Mouse (Mus musculus) forebrain, embryonic 13.5 days (tissue): ENCODE measurements at regions not wholly inside any gene's neighbourhood (a gene's known extent, or its start where the extent isn't known, plus 50 kb on each side); places are given as distances from the start of the nearest gene placed in this dataset.

Experiments used
- ATAC-seq: fragments of 200-750 bp; cut with Nextera tagmentation; 2 replicates; pipeline ENCODE4 v1.8.0; 2017
- H3K27ac ChIP-seq: fragments of 300-500 bp; sonication (generic); 2 replicates; pipeline ENCODE4 v1.5.1; 2015; ENCODE audit warnings: inconsistent platforms, mild to moderate bottlenecking, moderate library complexity
- H3K27me3 ChIP-seq: fragments of 300-500 bp; sonication (generic); 2 replicates; pipeline ENCODE4 v1.6.1; 2015; ENCODE audit warnings: mild to moderate bottlenecking, inconsistent platforms
- H3K36me3 ChIP-seq: fragments of 300-500 bp; sonication (generic); 2 replicates; pipeline ENCODE4 v1.6.1; 2015; ENCODE audit warnings: mild to moderate bottlenecking, inconsistent platforms; ENCODE audit not compliant: poor library complexity, severe bottlenecking
- H3K4me1 ChIP-seq: fragments of 300-500 bp; sonication (generic); 2 replicates; pipeline ENCODE4 v1.6.1; 2015; ENCODE audit warnings: inconsistent platforms
- H3K4me2 ChIP-seq: fragments of 300-500 bp; sonication (generic); 2 replicates; pipeline ENCODE4 v1.6.1; 2015; ENCODE audit warnings: inconsistent platforms, mild to moderate bottlenecking, moderate library complexity
- H3K4me3 ChIP-seq: fragments of 300-500 bp; sonication (generic); 2 replicates; pipeline ENCODE4 v1.5.1; 2015; ENCODE audit warnings: mild to moderate bottlenecking, inconsistent platforms
- H3K9ac ChIP-seq: fragments of 300-500 bp; sonication (generic); 2 replicates; pipeline ENCODE4 v1.6.1; 2015; ENCODE audit warnings: mild to moderate bottlenecking, inconsistent platforms
- H3K9me3 ChIP-seq: fragments of 300-500 bp; sonication (generic); replicated peaks from 2 replicates; pipeline ENCODE4 v1.6.1; 2016; ENCODE audit warnings: inconsistent platforms
- WGBS: fragments of 180-500 bp; shearing (Covaris S2); methylation state at CpG from one replicate; pipeline ENCODE4 v1.1.7; 2015; 5-methylcytosine and 5-hydroxymethylcytosine counted together

DNA sequence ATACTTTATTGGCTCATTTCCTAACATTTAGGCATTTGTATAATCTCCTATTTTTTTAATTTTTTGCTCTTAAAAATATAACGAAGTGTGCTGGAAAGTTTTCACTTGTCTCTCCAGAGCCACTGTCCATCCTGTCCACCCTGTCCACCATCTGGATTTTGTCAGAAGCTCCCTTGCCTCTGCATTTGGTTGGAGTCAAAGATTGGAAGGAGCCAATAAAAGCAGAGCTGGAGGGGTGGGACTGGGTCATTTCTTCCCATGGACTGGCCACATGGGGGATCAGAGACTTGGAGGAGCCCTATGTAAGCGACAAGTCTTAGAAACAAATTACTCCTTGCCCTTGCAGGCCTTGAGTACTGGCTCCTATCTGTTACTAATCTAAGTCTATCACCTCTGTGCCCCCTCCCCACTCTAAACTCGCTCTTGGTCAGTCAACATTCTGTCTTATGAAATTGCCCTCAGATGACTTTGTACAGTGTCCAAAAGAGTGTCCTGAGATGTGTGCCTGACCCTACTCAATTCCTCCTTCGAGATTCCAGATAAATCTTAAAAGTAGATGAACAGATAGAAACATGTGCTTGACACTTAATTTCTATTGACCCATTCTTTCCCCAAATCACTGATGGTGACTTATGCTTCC, 303.3 kb downstream of the Nuak1 start:
- no peaks in the 10 kb centered on the region for H3K4me1 ChIP-seq
- no peaks in the 10 kb centered on the region for H3K36me3 ChIP-seq
- no peak overlapping the region for H3K4me2 ChIP-seq
- ATAC-seq = no peak
- H3K27ac ChIP-seq = no peak overlapping the region
- no peaks in the 10 kb centered on the region for H3K27me3 ChIP-seq
- H3K9me3 ChIP-seq = no peaks in the 10 kb centered on the region
- WGBS = 84% methylated on average over 4 of the region's 4 CpGs
- H3K9ac ChIP-seq = no peak overlapping the region
- no peak overlapping the region for H3K4me3 ChIP-seq

DNA sequence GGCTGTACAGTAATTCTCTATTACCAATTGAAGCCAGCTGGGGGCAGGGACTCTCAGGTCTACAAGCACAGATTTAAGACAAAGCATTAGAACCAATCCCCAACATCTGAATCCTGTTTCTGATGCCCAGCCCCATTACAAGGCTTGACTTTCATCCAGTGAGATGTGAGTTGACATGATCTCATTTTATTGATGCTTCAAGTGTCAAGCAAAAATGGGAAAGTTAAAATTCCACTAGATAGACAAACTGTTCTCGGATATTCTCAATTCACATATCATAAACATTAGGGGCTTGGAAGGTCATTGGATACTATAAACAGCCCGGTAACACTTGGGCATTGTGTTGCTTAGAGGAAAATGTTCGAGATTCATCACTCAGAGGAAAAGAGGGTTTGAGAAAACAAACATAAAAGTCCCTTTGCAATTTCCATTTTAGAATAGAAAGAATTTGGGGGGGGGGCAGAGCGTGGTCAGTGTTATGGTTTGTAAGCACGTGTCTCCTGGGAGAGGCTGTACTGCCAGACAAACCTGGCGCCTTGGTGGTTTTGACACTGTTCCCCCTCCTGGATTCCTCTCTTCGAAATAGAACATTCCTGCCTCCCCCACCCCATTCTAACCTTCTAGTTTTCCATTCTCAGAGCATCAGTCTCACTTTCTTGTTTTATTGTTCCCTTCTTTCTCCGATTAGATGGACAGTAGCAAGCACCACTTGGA, 297.5 kb downstream of the Nuak1 start:
- no peak overlapping the region for H3K4me2 ChIP-seq
- H3K9me3 ChIP-seq = no peaks in the 10 kb centered on the region
- H3K4me3 ChIP-seq = no peak overlapping the region
- no peaks in the 10 kb centered on the region for H3K27me3 ChIP-seq
- H3K9ac ChIP-seq = no peak overlapping the region
- no peak for ATAC-seq
- H3K36me3 ChIP-seq = no peaks in the 10 kb centered on the region
- 84% methylated on average over 8 of the region's 8 CpGs for WGBS
- no peaks in the 10 kb centered on the region for H3K4me1 ChIP-seq
- no peak overlapping the region for H3K27ac ChIP-seq

DNA sequence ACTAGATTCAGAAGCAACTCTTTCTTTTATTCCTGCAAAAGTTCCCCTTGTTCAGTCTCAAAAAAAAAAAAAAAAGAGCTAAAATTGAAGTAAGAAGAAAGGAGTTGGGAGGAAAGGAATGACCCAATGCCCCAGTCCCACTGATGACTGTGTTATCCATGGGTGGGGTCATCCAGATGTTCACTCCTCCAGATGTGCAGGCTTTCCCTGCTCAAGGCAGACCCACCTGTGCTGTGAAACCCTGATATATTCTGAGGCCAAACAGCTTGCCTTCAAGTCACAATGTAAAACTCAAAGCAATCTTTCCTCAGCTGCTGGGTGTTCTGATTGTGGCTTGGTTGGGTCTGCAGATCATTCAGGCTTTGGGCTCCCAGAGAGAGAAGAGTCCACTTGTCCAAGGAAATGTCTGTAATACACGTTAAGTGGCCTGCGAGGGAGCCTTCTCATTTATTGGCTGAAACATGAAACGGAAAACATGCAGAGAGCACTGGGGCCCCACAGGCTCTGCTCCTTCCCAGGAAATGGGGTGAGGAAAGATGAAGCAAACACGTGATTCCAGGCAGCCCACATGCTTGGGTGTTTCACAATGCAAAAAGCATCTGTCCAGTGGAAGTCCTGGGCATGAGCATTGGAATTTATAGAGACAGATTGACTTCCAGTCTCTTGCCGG, 296.6 kb downstream of the Nuak1 start:
- no peak overlapping the region for H3K4me2 ChIP-seq
- no peak for ATAC-seq
- no peaks in the 10 kb centered on the region for H3K4me1 ChIP-seq
- no peak overlapping the region for H3K27ac ChIP-seq
- no peak overlapping the region for H3K4me3 ChIP-seq
- H3K27me3 ChIP-seq = no peaks in the 10 kb centered on the region
- H3K9me3 ChIP-seq = no peaks in the 10 kb centered on the region
- 72% methylated on average over 5 of the region's 5 CpGs for WGBS
- H3K36me3 ChIP-seq = no peaks in the 10 kb centered on the region
- no peak overlapping the region for H3K9ac ChIP-seq

DNA sequence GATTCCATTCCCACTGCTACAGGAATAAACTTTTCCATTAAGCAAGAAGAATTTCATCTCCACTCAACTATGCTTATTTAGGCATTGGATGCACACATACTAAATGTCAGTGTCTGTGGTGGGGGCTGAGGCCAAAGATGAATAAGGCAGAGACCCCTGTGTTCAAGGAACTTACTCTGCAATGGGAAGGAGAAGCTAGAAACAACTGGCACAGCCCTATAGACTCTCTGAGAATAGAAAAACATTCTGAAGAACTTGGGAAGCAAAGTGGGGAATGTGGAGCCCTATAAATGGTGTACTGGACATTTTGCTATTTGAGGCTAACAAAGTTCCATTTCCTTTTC, 296.1 kb downstream of the Nuak1 start:
- Histone ChIP-seq H3K9ac (no peak overlapping the region), H3K27ac (no peak overlapping the region), H3K9me3 (no peaks in the 10 kb centered on the region), H3K36me3 (no peaks in the 10 kb centered on the region), H3K27me3 (no peaks in the 10 kb centered on the region), H3K4me2 (no peak overlapping the region), H3K4me3 (no peak overlapping the region), H3K4me1 (no peaks in the 10 kb centered on the region)
- no peak for ATAC-seq

DNA sequence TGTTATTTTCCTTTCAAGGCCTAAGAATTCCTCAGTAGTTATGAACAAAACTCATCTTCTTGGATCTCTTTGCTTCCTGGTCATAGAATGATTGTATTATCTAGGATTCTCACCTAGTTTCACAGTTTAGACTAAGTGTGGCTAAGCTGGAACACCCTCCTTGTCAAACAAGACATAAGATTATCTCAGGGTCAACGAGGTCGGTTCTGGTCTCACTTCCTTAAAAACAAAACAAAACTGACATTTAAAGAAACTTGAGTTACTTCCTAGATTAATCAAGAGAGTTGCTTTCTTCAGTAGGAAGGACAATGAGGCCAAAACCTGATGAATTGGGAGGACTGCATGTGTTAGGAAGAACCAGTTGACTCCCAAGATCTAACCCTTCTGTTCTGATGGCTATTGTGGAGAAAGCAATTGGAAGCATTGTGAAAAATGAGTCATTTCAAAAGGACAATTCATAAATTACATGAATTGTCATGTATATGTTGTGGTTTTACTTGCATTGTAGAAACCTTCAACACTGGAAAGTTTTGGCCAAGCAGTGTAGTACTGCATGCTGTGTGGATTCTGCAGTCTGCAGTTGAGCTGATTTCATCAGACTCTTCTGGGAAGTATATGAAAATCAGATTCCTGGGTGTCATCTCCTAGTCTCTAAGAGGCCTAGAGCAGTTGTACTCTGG, 293.0 kb downstream of the Nuak1 start:
- Histone ChIP-seq H3K27me3 (no peaks in the 10 kb centered on the region), H3K27ac (no peak overlapping the region), H3K9me3 (no peaks in the 10 kb centered on the region), H3K4me1 (no peaks in the 10 kb centered on the region), H3K36me3 (no peaks in the 10 kb centered on the region), H3K9ac (no peak overlapping the region), H3K4me2 (no peak overlapping the region), H3K4me3 (no peak overlapping the region)
- no peak for ATAC-seq
- 93% methylated on average over 2 of the region's 2 CpGs for WGBS

DNA sequence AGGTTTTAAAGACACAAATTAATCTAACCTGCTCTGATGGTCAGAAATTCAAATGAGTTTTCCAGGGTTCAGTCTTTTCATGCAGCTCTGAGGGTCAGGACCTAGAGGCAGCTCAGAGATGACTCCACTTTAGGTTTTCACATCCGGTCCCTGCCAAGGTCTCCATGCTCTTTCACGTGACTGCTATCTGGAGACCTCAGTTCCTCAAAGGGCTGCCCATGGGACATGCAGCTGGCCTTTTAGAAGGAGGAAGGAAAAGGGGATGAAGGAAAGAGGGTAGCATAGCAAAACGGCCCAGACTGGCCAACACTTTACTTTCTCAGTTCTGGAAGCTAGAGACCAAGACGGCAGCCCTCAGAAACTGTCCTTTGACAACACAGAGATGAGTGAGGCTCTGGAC, 276.6 kb downstream of the Nuak1 start:
- no peak for ATAC-seq
- no peaks in the 10 kb centered on the region for H3K36me3 ChIP-seq
- H3K27ac ChIP-seq = no peak overlapping the region
- H3K9ac ChIP-seq = no peak overlapping the region
- no peaks in the 10 kb centered on the region for H3K27me3 ChIP-seq
- H3K4me3 ChIP-seq = no peak overlapping the region
- H3K9me3 ChIP-seq = no peaks in the 10 kb centered on the region
- WGBS = 87% methylated on average over 4 of the region's 4 CpGs
- no peaks in the 10 kb centered on the region for H3K4me1 ChIP-seq
- H3K4me2 ChIP-seq = no peak overlapping the region

DNA sequence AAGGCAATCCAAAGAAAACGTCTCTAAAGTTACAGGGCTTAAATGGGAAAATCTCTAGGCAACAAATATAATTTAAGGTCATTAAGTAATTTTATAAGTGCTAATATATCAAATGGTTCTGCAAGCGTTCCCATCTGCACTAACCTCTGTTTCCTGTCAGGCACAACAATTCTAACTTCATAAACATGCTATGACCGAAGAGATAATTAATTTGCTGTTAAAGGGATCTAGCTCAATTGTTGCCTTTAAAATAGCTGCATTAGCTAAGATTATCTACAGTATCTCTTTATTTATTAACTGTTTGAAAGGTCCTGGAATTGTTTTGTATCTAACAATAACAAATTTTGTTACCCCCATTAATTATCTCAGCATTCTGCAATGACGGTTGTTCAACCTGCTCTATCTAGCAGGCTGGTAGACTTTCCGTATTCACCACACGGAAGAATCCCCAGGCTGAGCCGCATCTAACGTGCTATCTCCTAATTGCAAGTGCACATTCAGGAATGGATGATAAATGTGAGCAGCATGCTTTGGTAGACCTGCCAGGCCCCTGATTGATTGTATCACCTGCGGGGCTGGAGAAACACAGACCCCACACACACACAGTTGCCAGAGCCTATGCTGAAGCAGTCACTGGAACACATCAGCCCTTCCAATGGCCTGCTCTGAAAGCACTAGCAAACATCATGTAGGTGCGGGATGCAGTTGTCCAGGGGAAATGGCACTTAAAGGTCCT, 274.4 kb downstream of the Nuak1 start:
- 83% methylated on average over 10 of the region's 10 CpGs for WGBS
- Histone ChIP-seq H3K27ac (no peak overlapping the region), H3K4me3 (no peak overlapping the region), H3K27me3 (no peaks in the 10 kb centered on the region), H3K4me2 (no peak overlapping the region), H3K9ac (no peak overlapping the region), H3K36me3 (no peaks in the 10 kb centered on the region), H3K9me3 (no peaks in the 10 kb centered on the region), H3K4me1 (no peaks in the 10 kb centered on the region)
- peak; percentile 13; the same call in 1 of the 2 replicates for ATAC-seq

DNA sequence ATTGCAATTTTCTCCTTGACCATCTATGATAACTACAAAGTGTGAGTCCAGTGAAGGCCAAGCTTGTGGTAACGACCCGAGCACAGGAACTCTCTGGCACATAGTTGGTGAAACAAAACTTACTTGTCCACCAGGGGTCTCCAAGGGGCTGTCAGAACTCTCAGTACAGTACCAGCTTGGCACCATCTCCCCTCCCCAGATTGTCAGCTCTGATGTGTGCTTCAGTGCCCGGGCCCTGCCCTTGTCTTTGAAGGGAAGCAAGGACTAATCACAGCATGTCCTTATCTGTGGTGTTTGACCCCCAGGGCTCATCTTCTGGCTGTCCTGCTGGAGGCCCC, 273.9 kb downstream of the Nuak1 start:
- Histone ChIP-seq H3K27ac (no peak overlapping the region), H3K9ac (no peak overlapping the region), H3K27me3 (no peaks in the 10 kb centered on the region), H3K9me3 (no peaks in the 10 kb centered on the region), H3K4me3 (no peak overlapping the region), H3K36me3 (no peaks in the 10 kb centered on the region), H3K4me1 (no peaks in the 10 kb centered on the region), H3K4me2 (no peak overlapping the region)
- peak; percentile 71 for ATAC-seq
- WGBS = 62% methylated on average over 3 of the region's 3 CpGs

DNA sequence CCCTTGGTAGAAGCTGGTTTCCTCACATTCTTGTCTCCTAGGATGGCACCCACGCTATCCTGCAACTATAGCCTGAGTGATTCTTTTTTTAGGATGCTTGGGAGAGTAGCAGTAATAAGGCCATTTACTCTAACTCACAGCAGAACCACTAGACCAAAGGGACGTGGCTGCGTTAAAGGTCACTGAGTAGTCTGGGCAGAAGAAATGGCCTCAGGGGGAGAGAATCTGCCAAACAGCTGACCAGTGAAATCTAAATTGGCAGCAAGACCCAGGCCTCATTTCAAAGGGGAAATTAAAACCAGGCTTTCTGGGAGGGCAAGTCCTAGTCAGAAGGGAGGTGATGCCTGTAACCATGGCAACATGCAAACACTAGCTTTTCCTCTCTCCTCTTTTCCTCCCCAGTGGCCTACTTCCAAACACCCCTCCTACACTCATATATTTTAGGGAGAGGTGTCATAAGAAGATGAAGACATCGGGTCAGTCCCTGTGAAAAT, 267.5 kb downstream of the Nuak1 start:
- no peak for ATAC-seq
- H3K4me2 ChIP-seq = no peak overlapping the region
- H3K4me1 ChIP-seq = 0 out of 2 replicates have a peak, but pooled peaks cover 3% of the 10 kb centered on the region
- no peaks in the 10 kb centered on the region for H3K36me3 ChIP-seq
- no peaks in the 10 kb centered on the region for H3K27me3 ChIP-seq
- H3K27ac ChIP-seq = no peak overlapping the region
- 72% methylated on average over 4 of the region's 4 CpGs for WGBS
- no peak overlapping the region for H3K9ac ChIP-seq
- H3K4me3 ChIP-seq = no peak overlapping the region
- no peaks in the 10 kb centered on the region for H3K9me3 ChIP-seq

DNA sequence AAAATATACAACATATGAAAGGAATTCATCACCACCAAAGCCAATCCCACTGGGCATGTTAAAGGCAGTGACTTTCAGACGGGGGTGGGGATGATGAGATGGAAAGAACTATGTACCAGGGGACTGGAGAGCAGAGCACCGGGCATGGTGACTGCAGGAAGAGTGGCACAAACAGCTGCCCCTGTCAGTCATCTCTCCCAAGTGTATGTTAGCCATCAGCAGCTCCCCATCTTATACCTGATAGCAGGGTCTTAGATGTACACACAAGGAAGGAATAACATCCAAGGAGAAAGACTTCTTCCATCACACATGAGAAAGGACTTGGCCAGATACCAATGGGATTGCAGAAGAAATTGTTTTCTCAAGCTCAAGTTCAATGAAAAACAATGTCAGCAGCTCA, 257.2 kb downstream of the Nuak1 start:
- 0 out of 2 replicates have a peak, but pooled peaks cover 3% of the 10 kb centered on the region for H3K9me3 ChIP-seq
- H3K4me1 ChIP-seq = no peaks in the 10 kb centered on the region
- no peaks in the 10 kb centered on the region for H3K36me3 ChIP-seq
- H3K9ac ChIP-seq = no peak overlapping the region
- no peak overlapping the region for H3K27ac ChIP-seq
- WGBS = 78% methylated on average over 2 of the region's 2 CpGs
- ATAC-seq = no peak
- H3K4me2 ChIP-seq = no peak overlapping the region
- H3K27me3 ChIP-seq = no peaks in the 10 kb centered on the region
- H3K4me3 ChIP-seq = no peak overlapping the region

DNA sequence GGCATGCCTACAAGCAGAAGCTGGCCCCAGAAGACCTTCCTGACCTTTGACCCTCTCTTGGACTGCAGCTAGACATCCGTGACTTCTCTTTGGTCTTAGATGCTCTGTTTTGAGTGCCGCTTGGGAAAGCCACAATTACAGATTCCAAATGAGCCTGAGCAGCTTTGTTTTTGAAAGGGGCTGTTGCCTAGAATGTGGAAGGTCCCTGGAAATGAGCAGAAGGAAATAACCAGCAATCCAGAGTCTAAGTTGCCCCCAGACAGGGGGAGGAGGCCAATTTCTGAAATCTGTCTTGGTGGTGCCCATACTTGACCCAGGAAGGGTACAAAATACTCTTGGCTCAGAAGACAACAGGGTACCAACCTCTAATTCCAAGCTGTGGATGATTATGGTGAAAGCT, 253.9 kb downstream of the Nuak1 start:
- H3K4me2 ChIP-seq = no peak overlapping the region
- H3K9me3 ChIP-seq = 0 out of 2 replicates have a peak, but pooled peaks cover 3% of the 10 kb centered on the region
- no peaks in the 10 kb centered on the region for H3K36me3 ChIP-seq
- H3K4me3 ChIP-seq = no peak overlapping the region
- WGBS = 77% methylated on average over 2 of the region's 2 CpGs
- H3K4me1 ChIP-seq = no peaks in the 10 kb centered on the region
- no peak for ATAC-seq
- no peak overlapping the region for H3K9ac ChIP-seq
- no peaks in the 10 kb centered on the region for H3K27me3 ChIP-seq
- no peak overlapping the region for H3K27ac ChIP-seq

DNA sequence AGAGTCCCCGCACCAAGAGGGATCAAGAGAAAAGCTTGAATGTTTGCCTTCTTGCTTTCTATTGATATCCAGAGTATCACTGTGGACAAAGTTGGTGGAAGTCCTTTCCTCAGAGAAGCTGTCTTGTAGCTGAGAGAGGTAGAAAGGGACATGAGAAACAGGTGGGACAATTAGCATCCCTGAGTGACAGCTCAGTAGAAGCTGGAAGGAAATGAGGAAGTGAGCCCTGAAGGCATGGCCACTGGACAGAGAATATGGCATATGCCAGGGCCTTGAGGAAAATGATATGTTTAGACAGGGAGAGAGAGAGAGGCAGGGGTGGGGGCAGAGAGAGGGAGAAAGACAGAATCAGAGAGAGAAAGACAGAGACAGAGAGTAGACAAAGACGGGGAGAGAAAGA, 241.4 kb downstream of the Nuak1 start:
- no peak overlapping the region for H3K4me2 ChIP-seq
- no peak for ATAC-seq
- H3K27ac ChIP-seq = no peak overlapping the region
- no peak overlapping the region for H3K4me3 ChIP-seq
- WGBS = 82% methylated on average over 2 of the region's 2 CpGs
- H3K9ac ChIP-seq = no peak overlapping the region
- H3K9me3 ChIP-seq = no peaks in the 10 kb centered on the region
- no peaks in the 10 kb centered on the region for H3K27me3 ChIP-seq
- no peaks in the 10 kb centered on the region for H3K36me3 ChIP-seq
- no peaks in the 10 kb centered on the region for H3K4me1 ChIP-seq
